9 mouse cellular contexts compared by ENCODE assay signal in genomic region chr6:5093516-5093915, GRCm38 (mm10).
A peak's percentile ranks its signal among the peaks of the same experiment; 100 is the strongest.
DNase-seq lines count a peak whose midpoint lies in the region; ATAC-seq and TF ChIP-seq lines count a peak whose summit lies in the region.
"Had no signal": no experiment of that assay in that cellular context is flagged by ENCODE, and none has a peak within 500 bp of the region (broad histone marks: within the 10 kb centered on the region; RNA-seq: fewer than 3 reads in every experiment).

No protein-coding gene starts in this region.

- H3K9me3 ChIP-seq in heart, postnatal 0 days (replicated peaks; ENCODE audit: control insufficient read depth, low read length), result no peaks in the 10 kb centered on the region
- no peaks in the 10 kb centered on the region for H3K9me3 ChIP-seq in limb, embryonic 11.5 days (ENCODE audit: control insufficient read depth, low read length)
- H3K9me3 ChIP-seq: G1E had no signal

- 16% methylated on average over 4 of the region's 4 CpGs for WGBS in heart, postnatal 0 days
- WGBS in limb, embryonic 11.5 days, result 69% methylated on average over 4 of the region's 4 CpGs

- no peaks in the 10 kb centered on the region for H3K36me3 ChIP-seq in heart, postnatal 0 days (replicated peaks; ENCODE audit: control insufficient read depth, insufficient read depth, low read length)
- no peaks in the 10 kb centered on the region for H3K36me3 ChIP-seq in limb, embryonic 11.5 days (ENCODE audit: control insufficient read depth, insufficient read depth, low read length)
- H3K36me3 ChIP-seq: G1E had no signal

- no peak for TF ChIP-seq CTCF in bone marrow macrophage, adult 2 months (IDR thresholded peaks at IDR 0.05; ENCODE audit: low read depth, low read length)
- TF ChIP-seq CTCF in heart, postnatal 0 days (IDR thresholded peaks at IDR 0.05; ENCODE audit: low read depth), result no peak

- H3K4me1 ChIP-seq in bone marrow macrophage, adult 2 months (ENCODE audit: control insufficient read depth, insufficient read depth, low read length), result peaks cover 28% of the 10 kb centered on the region
- H3K4me1 ChIP-seq in heart, postnatal 0 days (ENCODE audit: control insufficient read depth, insufficient read depth), result 0 out of 2 replicates have a peak, but pooled peaks cover 7% of the 10 kb centered on the region
- peaks cover 10% of the 10 kb centered on the region for H3K4me1 ChIP-seq in limb, embryonic 11.5 days (ENCODE audit: control insufficient read depth, insufficient read depth, low read length)

- H3K9ac ChIP-seq in heart, postnatal 0 days (replicated peaks; ENCODE audit: low read depth, low read length), result no peak overlapping the region
- no peak overlapping the region for H3K9ac ChIP-seq in limb, embryonic 11.5 days (ENCODE audit: low read length)

- no peak overlapping the region for H3K4me2 ChIP-seq in heart, postnatal 0 days (ENCODE audit: low read depth, low read length)
- no peak overlapping the region for H3K4me2 ChIP-seq in limb, embryonic 11.5 days (ENCODE audit: low read depth, severe bottlenecking)

- peak overlapping the region; percentile 97 for H3K27ac ChIP-seq in bone marrow macrophage, adult 2 months (ENCODE audit: insufficient read depth, low read depth, low read length)
- peak overlapping the region; percentile 64 for H3K27ac ChIP-seq in heart, postnatal 0 days (ENCODE audit: low read depth)
- 0 out of 2 replicates have a peak overlapping the region, but pooled peaks have one; percentile 30 for H3K27ac ChIP-seq in limb, embryonic 11.5 days (replicated peaks; ENCODE audit: low read depth, low read length)

- H3K4me3 ChIP-seq in bone marrow macrophage, adult 2 months (ENCODE audit: insufficient read depth, low read length), result peak overlapping the region; percentile 16; the same call in 1 of the 2 replicates
- H3K4me3 ChIP-seq in heart, postnatal 0 days (ENCODE audit: low read depth, low read length), result no peak overlapping the region
- H3K4me3 ChIP-seq in limb, embryonic 11.5 days (ENCODE audit: low read depth, low read length), result no peak overlapping the region

- ATAC-seq in heart, postnatal 0 days (ENCODE audit: insufficient read depth, low read depth), result peak; percentile 77
- no peak for ATAC-seq in limb, embryonic 11.5 days (ENCODE audit: insufficient number of reproducible peaks, low FRiP score, low TSS enrichment, low read depth)
- ATAC-seq in neutrophil, adult 5-6 weeks (ENCODE audit: extremely low read depth, insufficient number of reproducible peaks, low FRiP score, poor library complexity, severe bottlenecking), result peak; percentile 52

- no peaks in the 10 kb centered on the region for H3K27me3 ChIP-seq in heart, postnatal 0 days (ENCODE audit: control insufficient read depth, insufficient read depth, low read length)
- no peaks in the 10 kb centered on the region for H3K27me3 ChIP-seq in limb, embryonic 11.5 days (ENCODE audit: control insufficient read depth, insufficient read depth, low read length)

- TF ChIP-seq POLR2A in bone marrow macrophage, adult 2 months (IDR thresholded peaks at IDR 0.05; ENCODE audit: borderline replicate concordance, low read depth, low read length), result no peak

- TF ChIP-seq EP300 in heart, postnatal 0 days (IDR thresholded peaks at IDR 0.05; ENCODE audit: low read depth), result no peak

- peak; percentile 51 for DNase-seq in layer of hippocampus, adult 11-12 months (ENCODE audit: low spot score)
- DNase-seq in layer of hippocampus, adult 8-10 months (ENCODE audit: low spot score in 2 of 2), result no peak
- peak; percentile 65 for DNase-seq in heart, postnatal 0 days (ENCODE audit: low spot score)
- peak; percentile 28 for DNase-seq in limb, embryonic 11.5 days (ENCODE audit: low spot score)
- no peak for DNase-seq in retina, postnatal 1 day
- no peak for DNase-seq in cerebellum, adult 11-12 months

Comparison
In these comparisons a context has a peak if more than half of its experiments do, and no peak if none do; other contexts are left out.
1. DNase-seq: peak in layer of hippocampus, adult 11-12 months (single experiment), heart, postnatal 0 days (single experiment) and limb, embryonic 11.5 days (single experiment); none in layer of hippocampus, adult 8-10 months (0 of 2), retina, postnatal 1 day (single experiment) and cerebellum, adult 11-12 months (single experiment).
2. H3K27ac ChIP-seq: peak in every context shown above with its lines; median percentile 97 in bone marrow macrophage, adult 2 months; 64 in heart, postnatal 0 days; 30 in limb, embryonic 11.5 days.